Mouse (Mus musculus) gastrocnemius, adult 18-20 months (tissue): ENCODE results near the gene Dpep3. TPM values are rescaled to one million over a fixed set of nuclear protein-coding genes. Genes with fewer than 3 reads are reported as not detected.

Source experiments
- DNase-seq: peaks from one replicate; pipeline ENCODE4 v3.0.0; 2021; ENCODE audit warnings: low spot score
- microRNA-seq: library from miRNA; unstranded; fragments of <30 nt; microRNA quantifications from one replicate; pipeline ENCODE4 v1.2.0, GENCODE M21; 2021
- total RNA-seq, 2 experiments: library from RNA; stranded (reverse); gene quantifications; 2 replicates each; pipeline ENCODE4 v1.2.3; 2021

Gene Dpep3
- total RNA-seq, 2 experiments from 2014 or later, result not detected

GRCm38 (mm10) chr8:105936866-105937475, 42.3 kb downstream of the Dpep3 start:
- DNase-seq, result peak; percentile 89

GRCm38 (mm10) chr8:105935863-105936603, 43.2 kb downstream of the Dpep3 start:
- no peak for DNase-seq

GRCm38 (mm10) chr8:105935105-105935504, 44.1 kb downstream of the Dpep3 start:
- DNase-seq, result no peak

GRCm38 (mm10) chr8:105933762-105934161, 45.5 kb downstream of the Dpep3 start, which contains the start of gene Ctrl:
Gene Ctrl, minus strand, starts transcription at chr8:105933862.
- DNase-seq, result no peak

- DNase-seq, result no peak
Measured at GRCm38 (mm10) chr8:105932525-105932924, 46.7 kb downstream of the Dpep3 start.

- DNase-seq, result no peak
Measured at GRCm38 (mm10) chr8:105931271-105931670, 48.0 kb downstream of the Dpep3 start.

GRCm38 (mm10) chr8:105930602-105931001, 48.6 kb downstream of the Dpep3 start:
- DNase-seq, result peak; percentile 88

GRCm38 (mm10) chr8:105925123-105925522, 54.1 kb downstream of the Dpep3 start:
- no peak for DNase-seq

Small RNA genes within 50 kb of the gene (microRNA-seq; reads per million reads assigned to microRNA genes)
- 1.0 reads per million for gene Mir7074

Other genes starting within 250 kb of the Dpep3 start
- gene Gfod2, start 220.8 kb downstream of the Dpep3 start, total RNA-seq, result 1 to 10 TPM; 6.9 to 8.4 TPM
- 10 to 100 TPM; 25.6 to 27.4 TPM for gene Ranbp10, start 152.1 kb downstream of the Dpep3 start, total RNA-seq
- not detected for gene Tsnaxip1, start 151.7 kb downstream of the Dpep3 start, total RNA-seq
- under 1 TPM; 0.93 to 0.98 TPM for gene Cenpt, start 126.2 kb downstream of the Dpep3 start, total RNA-seq
- 10 to 100 TPM; 21.9 to 22.0 TPM for gene Thap11, start 124.3 kb downstream of the Dpep3 start, total RNA-seq
- gene Nutf2, start 118.8 kb downstream of the Dpep3 start, total RNA-seq, result 10 to 100 TPM; 43.7 to 44.5 TPM
- gene Edc4, start 98.5 kb downstream of the Dpep3 start, total RNA-seq, result 10 to 100 TPM; 19.7 to 20.6 TPM
- under 1 TPM in 1 of 2 experiments, not detected in 1; 0.76 TPM for gene Nrn1l, start 85.9 kb downstream of the Dpep3 start, total RNA-seq
- 10 to 100 TPM; 13.5 to 13.6 TPM for gene Pskh1, start 79.0 kb downstream of the Dpep3 start, total RNA-seq
- under 1 TPM in 1 of 2 experiments, not detected in 1; 0.37 TPM for gene Ctrl, start 45.6 kb downstream of the Dpep3 start, total RNA-seq
- 10 to 100 TPM; 19.4 to 27.2 TPM for gene Psmb10, start 41.0 kb downstream of the Dpep3 start, total RNA-seq
- under 1 TPM; 0.16 to 0.66 TPM for gene Lcat, start 36.0 kb downstream of the Dpep3 start, total RNA-seq
- 10 to 100 TPM in 1 of 2 experiments, 1 to 10 TPM in 1; 8.7 to 16.1 TPM for gene Slc12a4, start 13.3 kb downstream of the Dpep3 start, total RNA-seq
- gene Dus2, start 11.9 kb upstream of the Dpep3 start, total RNA-seq, result 10 to 100 TPM in 1 of 2 experiments, 1 to 10 TPM in 1; 9.6 to 10.4 TPM
- not detected for gene Dpep2nb, start 26.5 kb upstream of the Dpep3 start, total RNA-seq
- 10 to 100 TPM; 10.6 to 10.9 TPM for gene Ddx28, start 32.5 kb upstream of the Dpep3 start, total RNA-seq
- 10 to 100 TPM; 26.2 to 27.9 TPM for gene Nfatc3, start 79.4 kb upstream of the Dpep3 start, total RNA-seq
- gene Esrp2, start 157.5 kb upstream of the Dpep3 start, total RNA-seq, result not detected
- 1 to 10 TPM; 3.4 to 5.7 TPM for gene Pla2g15, start 171.0 kb upstream of the Dpep3 start, total RNA-seq
- gene Slc7a6, start 189.4 kb upstream of the Dpep3 start, total RNA-seq, result 10 to 100 TPM; 10.2 to 13.4 TPM
- 1 to 10 TPM; 9.5 to 9.7 TPM for gene Slc7a6os, start 231.5 kb upstream of the Dpep3 start, total RNA-seq
- gene Prmt7, start 231.5 kb upstream of the Dpep3 start, total RNA-seq, result 10 to 100 TPM; 27.2 to 30.3 TPM